Mouse (Mus musculus): Measurements from ENCODE around the gene Rad9b. TPM values are rescaled to one million over a fixed set of nuclear protein-coding genes. Genes with fewer than 3 reads are reported as not detected.

The Rad9b gene
- total RNA-seq, 2 experiments from 2014 or later: 2.8 to 4.6 TPM

GRCm38 (mm10) chr5:122288147-122288811 is 65.8 kb downstream of the Rad9b start:
- no peak for DNase-seq (ENCODE audit: low spot score in 2 of 2)
- intact Hi-C loops (cut with DNase I): no loop called here

- no peak for DNase-seq (ENCODE audit: low spot score in 2 of 2)
- intact Hi-C loops (cut with DNase I): no loop called here
Observed at GRCm38 (mm10) chr5:122287026-122287425, 67.0 kb downstream of the Rad9b start.

GRCm38 (mm10) chr5:122286191-122286590 is 67.8 kb downstream of the Rad9b start:
- intact Hi-C loops (cut with DNase I): no loop called here
- DNase-seq (ENCODE audit: low spot score in 2 of 2): no peak

- DNase-seq (ENCODE audit: low spot score in 2 of 2): no peak
- intact Hi-C loops (cut with DNase I): no loop called here
Observed at GRCm38 (mm10) chr5:122285767-122286150, 68.3 kb downstream of the Rad9b start.

- intact Hi-C loops (cut with DNase I): no loop called here
- peak; percentile 41 to 46 for DNase-seq (ENCODE audit: low spot score in 2 of 2)
Observed at GRCm38 (mm10) chr5:122285029-122285766, 68.8 kb downstream of the Rad9b start.

GRCm38 (mm10) chr5:122284183-122285028 is 69.6 kb downstream of the Rad9b start, which contains the start of gene Pptc7:
TSS of gene Pptc7 (plus strand) at chr5:122284365.
- intact Hi-C loops (cut with DNase I): loop anchor here (5.0 kb wide), 1 partner anchor 33 kb away; no protein-coding TSS in a partner anchor
- DNase-seq (ENCODE audit: low spot score in 2 of 2): peak; percentile 84 to 87

- intact Hi-C loops (cut with DNase I): loop anchor here (5.0 kb wide), 1 partner anchor 33 kb away; no protein-coding TSS in a partner anchor
- no peak for DNase-seq (ENCODE audit: low spot score in 2 of 2)
Observed at GRCm38 (mm10) chr5:122283828-122284182, 70.2 kb downstream of the Rad9b start.

- intact Hi-C loops (cut with DNase I): loop anchor here (5.0 kb wide), 1 partner anchor 36 kb away; no protein-coding TSS in a partner anchor
- no peak for DNase-seq (ENCODE audit: low spot score in 2 of 2)
Observed at GRCm38 (mm10) chr5:122280827-122281462, 73.1 kb downstream of the Rad9b start.

GRCm38 (mm10) chr5:122280422-122280826 is 73.6 kb downstream of the Rad9b start:
- intact Hi-C loops (cut with DNase I): loop anchor here (5.0 kb wide), 1 partner anchor 37 kb away; no protein-coding TSS in a partner anchor
- no peak for DNase-seq (ENCODE audit: low spot score in 2 of 2)

- intact Hi-C loops (cut with DNase I): loop anchor here (5.0 kb wide), 1 partner anchor 37 kb away; no protein-coding TSS in a partner anchor
Observed at GRCm38 (mm10) chr5:122279799-122280421, 74.1 kb downstream of the Rad9b start.

GRCm38 (mm10) chr5:122278946-122279345 is 75.1 kb downstream of the Rad9b start:
- DNase-seq (ENCODE audit: low spot score in 2 of 2): no peak
- intact Hi-C loops (cut with DNase I): no loop called here

More at GRCm38 (mm10) chr5:122279799-122280421, 74.1 kb downstream of the Rad9b start:
- DNase-seq (ENCODE audit: low spot score in 2 of 2): no peak

GRCm38 (mm10) chr5:122274785-122275184 is 79.2 kb downstream of the Rad9b start:
- intact Hi-C loops (cut with DNase I): no loop called here
- no peak for DNase-seq (ENCODE audit: low spot score in 2 of 2)

Other genes with a start within 250 kb of the Rad9b start
- under 1 TPM; 0.30 to 0.72 TPM for gene Ccdc63, start 213.4 kb downstream of the Rad9b start, total RNA-seq (2021)
- 100 to 1,000 TPM; 154 to 200 TPM for gene Ppp1cc, start 196.0 kb downstream of the Rad9b start, total RNA-seq (2021)
- 1 to 10 TPM; 2.6 to 2.7 TPM for gene Hvcn1, start 147.4 kb downstream of the Rad9b start, total RNA-seq (2021)
- 10 to 100 TPM; 12.2 to 14.5 TPM for gene Tctn1, start 89.8 kb downstream of the Rad9b start, total RNA-seq (2021)
- gene Pptc7, start 69.9 kb downstream of the Rad9b start, total RNA-seq (2021): 10 to 100 TPM; 39.1 to 42.7 TPM
- 100 to 1,000 TPM; 185 to 191 TPM for gene Vps29, start 136 bp upstream of the Rad9b start, total RNA-seq (2021)
- 10 to 100 TPM; 24.4 to 25.7 TPM for gene Gpn3, start 17.6 kb upstream of the Rad9b start, total RNA-seq (2021)
- 10 to 100 TPM; 69.7 to 73.1 TPM for gene Fam216a, start 18.1 kb upstream of the Rad9b start, total RNA-seq (2021)
- 100 to 1,000 TPM; 211 to 225 TPM for gene Arpc3, start 37.6 kb upstream of the Rad9b start, total RNA-seq (2021)
- gene Anapc7, start 67.5 kb upstream of the Rad9b start, total RNA-seq (2021): 10 to 100 TPM; 31.5 to 34.0 TPM
- gene Atp2a2, start 148.0 kb upstream of the Rad9b start, total RNA-seq (2021): 100 to 1,000 TPM; 681 to 755 TPM